In genomic region chr9:55946819-55947218, GRCm38 (mm10) we compare ENCODE assay signal across 8 mouse cellular contexts. TPM values are rescaled to one million over a fixed set of nuclear protein-coding genes. Genes with fewer than 3 reads are reported as not detected.
DNase-seq lines count a peak whose midpoint lies in the region; ATAC-seq and TF ChIP-seq lines count a peak whose summit lies in the region.

No protein-coding gene starts in this region.

- ATAC-seq in kidney, postnatal 0 days (replicated peaks; ENCODE audit: low FRiP score, low read depth): no peak
- no peak for ATAC-seq in kidney, embryonic 15.5 days (replicated peaks; ENCODE audit: low FRiP score)
- ATAC-seq in neural tube, embryonic 15.5 days (ENCODE audit: low FRiP score): no peak

- peak; percentile 11 to 20 for DNase-seq in cerebellum, adult 2 months
- no peak for DNase-seq in cerebellum, adult 11-12 months
- DNase-seq in kidney, postnatal 0 days (ENCODE audit: low spot score): peak; percentile 30
- peak; percentile 78 for DNase-seq in R1 (ENCODE audit: low read depth, low spot score)
- peak; percentile 35 for DNase-seq in hindlimb bud, embryonic 11.5 days (ENCODE audit: extremely low spot score, low read depth, low spot score)
- DNase-seq in lung, postnatal 25 days (ENCODE audit: low spot score): peak; percentile 29

- no peaks in the 10 kb centered on the region for H3K36me3 ChIP-seq in kidney, postnatal 0 days (ENCODE audit: insufficient read depth, low read length)
- H3K36me3 ChIP-seq in kidney, embryonic 15.5 days: no peaks in the 10 kb centered on the region
- no peaks in the 10 kb centered on the region for H3K36me3 ChIP-seq in neural tube, embryonic 15.5 days

- H3K9ac ChIP-seq in kidney, postnatal 0 days (ENCODE audit: low read depth, low read length): no peak overlapping the region
- H3K9ac ChIP-seq in kidney, embryonic 15.5 days: no peak overlapping the region
- no peak overlapping the region for H3K9ac ChIP-seq in neural tube, embryonic 15.5 days (replicated peaks)

- H3K27ac ChIP-seq in cerebellum, adult 2 months (ENCODE audit: insufficient read depth, low read length): no peak overlapping the region
- no peak overlapping the region for H3K27ac ChIP-seq in kidney, postnatal 0 days
- H3K27ac ChIP-seq in kidney, embryonic 15.5 days: no peak overlapping the region
- H3K27ac ChIP-seq in neural tube, embryonic 15.5 days (replicated peaks): no peak overlapping the region

- no peaks in the 10 kb centered on the region for H3K27me3 ChIP-seq in cerebellum, adult 2 months (ENCODE audit: control insufficient read depth, insufficient read depth, low read length)
- H3K27me3 ChIP-seq in kidney, postnatal 0 days (ENCODE audit: insufficient read depth, low read length): no peaks in the 10 kb centered on the region
- H3K27me3 ChIP-seq in kidney, embryonic 15.5 days: no peaks in the 10 kb centered on the region
- H3K27me3 ChIP-seq in neural tube, embryonic 15.5 days (replicated peaks): no peaks in the 10 kb centered on the region

- no peaks in the 10 kb centered on the region for H3K9me3 ChIP-seq in kidney, postnatal 0 days (replicated peaks; ENCODE audit: low read length)
- no peaks in the 10 kb centered on the region for H3K9me3 ChIP-seq in kidney, embryonic 15.5 days (replicated peaks)
- H3K9me3 ChIP-seq in neural tube, embryonic 15.5 days (replicated peaks): no peaks in the 10 kb centered on the region

- TF ChIP-seq POLR2A in cerebellum, adult 2 months (IDR thresholded peaks at IDR 0.05; ENCODE audit: borderline replicate concordance, insufficient read depth, low read length): no peak

- no peak for TF ChIP-seq CTCF in cerebellum, adult 2 months (IDR thresholded peaks at IDR 0.05; ENCODE audit: borderline replicate concordance, insufficient read depth, low read depth, low read length)
- peak; percentile 61 for TF ChIP-seq CTCF in kidney, postnatal 0 days (IDR thresholded peaks at IDR 0.05; ENCODE audit: low read depth)

- H3K4me2 ChIP-seq in kidney, postnatal 0 days (ENCODE audit: low read length): no peak overlapping the region
- H3K4me2 ChIP-seq in kidney, embryonic 15.5 days: no peak overlapping the region
- H3K4me2 ChIP-seq in neural tube, embryonic 15.5 days: no peak overlapping the region

- WGBS in cerebellum, adult 2 months: 22% methylated on average over 1 of the region's 1 CpGs
- 32% methylated on average over 1 of the region's 1 CpGs for WGBS in kidney, postnatal 0 days
- WGBS in kidney, embryonic 15.5 days: 19% methylated on average over 1 of the region's 1 CpGs
- WGBS in neural tube, embryonic 15.5 days: 44% methylated on average over 1 of the region's 1 CpGs

- H3K4me3 ChIP-seq in cerebellum, adult 2 months (replicated peaks; ENCODE audit: insufficient read depth, low read depth, low read length): no peak overlapping the region
- H3K4me3 ChIP-seq in kidney, postnatal 0 days (replicated peaks; ENCODE audit: low read depth, low read length): no peak overlapping the region
- H3K4me3 ChIP-seq in kidney, embryonic 15.5 days (replicated peaks): no peak overlapping the region
- no peak overlapping the region for H3K4me3 ChIP-seq in neural tube, embryonic 15.5 days (replicated peaks)

- H3K4me1 ChIP-seq in cerebellum, adult 2 months (ENCODE audit: control insufficient read depth, insufficient read depth, low read length): no peaks in the 10 kb centered on the region
- H3K4me1 ChIP-seq in kidney, postnatal 0 days (replicated peaks; ENCODE audit: insufficient read depth, low read length): no peaks in the 10 kb centered on the region
- H3K4me1 ChIP-seq in kidney, embryonic 15.5 days: no peaks in the 10 kb centered on the region
- H3K4me1 ChIP-seq in neural tube, embryonic 15.5 days: no peaks in the 10 kb centered on the region

RNA-seq across cellular contexts. Expression of gene Scaper, which starts 8.9 kb away (rescaled TPM):
- 11.5 and 13.3 TPM in 2 replicates for polyA plus RNA-seq in cerebellum, adult 2 months (2012; rRNA removed)
- 9.3 and 9.4 TPM in 2 replicates for polyA plus RNA-seq in kidney, postnatal 0 days (2015; fragmentation: Nextera tagmentation; extraction: Ambion mirVana)
- polyA plus RNA-seq in kidney, embryonic 15.5 days (2015; fragmentation: Nextera tagmentation; extraction: Ambion mirVana): 9.0 and 9.5 TPM in 2 replicates
- 34.2 and 36.8 TPM in 2 replicates for polyA plus RNA-seq in neural tube, embryonic 15.5 days (2015; fragmentation: Nextera tagmentation; extraction: Ambion mirVana)
